ENCODE assay signal across 25 mouse cellular contexts in genomic region chr8:47611773-47612433, GRCm38 (mm10).
DNase-seq lines count a peak whose midpoint lies in the region; ATAC-seq and TF ChIP-seq lines count a peak whose summit lies in the region.
"Had no signal": no experiment of that assay in that cellular context is flagged by ENCODE, and none has a peak within 500 bp of the region (broad histone marks: within the 10 kb centered on the region; RNA-seq: fewer than 3 reads in every experiment).

No protein-coding gene starts in this region.

- ATAC-seq in forebrain, embryonic 13.5 days, result peak; percentile 71
- ATAC-seq in forebrain, embryonic 11.5 days (replicated peaks; ENCODE audit: low FRiP score), result no peak
- ATAC-seq in forebrain, embryonic 16.5 days, result peak; percentile 77
- ATAC-seq in midbrain, embryonic 16.5 days, result peak; percentile 97
- ATAC-seq in activated CD4-positive, CD25-positive, alpha-beta regulatory T cell, adult 4 months, result no peak
- ATAC-seq: CD4-positive, CD25-positive, alpha-beta regulatory T cell, adult 4 months; intestine, postnatal 0 days had no signal

- no peaks in the 10 kb centered on the region for H3K9me3 ChIP-seq in forebrain, embryonic 13.5 days (replicated peaks)
- H3K9me3 ChIP-seq in forebrain, embryonic 11.5 days (ENCODE audit: control insufficient read depth, low read length), result no peaks in the 10 kb centered on the region
- H3K9me3 ChIP-seq in ES-E14 (ENCODE audit: control insufficient read depth, insufficient read depth, low read depth, low read length), result no peaks in the 10 kb centered on the region
- no peaks in the 10 kb centered on the region for H3K9me3 ChIP-seq in forebrain, embryonic 16.5 days (ENCODE audit: control insufficient read depth, low read length)
- no peaks in the 10 kb centered on the region for H3K9me3 ChIP-seq in midbrain, embryonic 16.5 days (replicated peaks; ENCODE audit: control insufficient read depth, low read length, poor library complexity, severe bottlenecking)
- H3K9me3 ChIP-seq: G1E; heart, embryonic 15.5 days; limb, embryonic 15.5 days; liver, embryonic 15.5 days; midbrain, embryonic 12.5 days had no signal

- in situ Hi-C loops in ES-E14 (cut with MboI; ENCODE audit: low sequenced_read_pairs in 2 of 2, unreplicated experiment in 2 of 2), result no loop called here

- no peak overlapping the region for H3K27ac ChIP-seq in forebrain, embryonic 13.5 days
- H3K27ac ChIP-seq in forebrain, embryonic 11.5 days (ENCODE audit: low read depth, low read length), result no peak overlapping the region
- H3K27ac ChIP-seq in ES-E14 (ENCODE audit: insufficient read depth, low read depth, low read length, poor library complexity, severe bottlenecking), result no peak overlapping the region
- no peak overlapping the region for H3K27ac ChIP-seq in forebrain, embryonic 16.5 days (ENCODE audit: low read length)
- H3K27ac ChIP-seq in midbrain, embryonic 16.5 days (ENCODE audit: low read length), result peak overlapping the region; percentile 18; the same call in 1 of the 2 replicates
- H3K27ac ChIP-seq: heart, adult 2 months; heart, embryonic 15.5 days; layer of hippocampus, adult 2 months; limb, embryonic 15.5 days; liver, embryonic 15.5 days; macrophage; midbrain, embryonic 12.5 days had no signal

- no peaks in the 10 kb centered on the region for H3K4me1 ChIP-seq in forebrain, embryonic 13.5 days
- H3K4me1 ChIP-seq in forebrain, embryonic 11.5 days (replicated peaks; ENCODE audit: control insufficient read depth, insufficient read depth, low read length), result no peaks in the 10 kb centered on the region
- H3K4me1 ChIP-seq in ES-E14 (ENCODE audit: control insufficient read depth in 2 of 2, insufficient read depth in 2 of 2, low read length in 2 of 2, poor library complexity in 1 of 2), result no peaks in the 10 kb centered on the region
- H3K4me1 ChIP-seq in forebrain, embryonic 16.5 days (replicated peaks; ENCODE audit: control insufficient read depth, insufficient read depth, low read length), result no peaks in the 10 kb centered on the region
- peaks cover 3% of the 10 kb centered on the region; the same call in 1 of the 2 replicates for H3K4me1 ChIP-seq in midbrain, embryonic 16.5 days (ENCODE audit: control insufficient read depth, insufficient read depth, low read length)
- H3K4me1 ChIP-seq: heart, embryonic 15.5 days; limb, embryonic 15.5 days; liver, embryonic 15.5 days; midbrain, embryonic 12.5 days had no signal

- H3K4me3 ChIP-seq in forebrain, embryonic 13.5 days, result no peak overlapping the region
- no peak overlapping the region for H3K4me3 ChIP-seq in forebrain, embryonic 11.5 days (ENCODE audit: low read depth, low read length)
- no peak overlapping the region for H3K4me3 ChIP-seq in ES-E14 (ENCODE audit: insufficient read depth in 1 of 2, low read depth in 1 of 2, low read length in 2 of 2, poor library complexity in 1 of 2, severe bottlenecking in 1 of 2)
- no peak overlapping the region for H3K4me3 ChIP-seq in forebrain, embryonic 16.5 days (replicated peaks; ENCODE audit: low read length)
- no peak overlapping the region for H3K4me3 ChIP-seq in midbrain, embryonic 16.5 days (ENCODE audit: low read depth, low read length)
- H3K4me3 ChIP-seq: heart, adult 2 months; heart, embryonic 15.5 days; layer of hippocampus, adult 2 months; limb, embryonic 15.5 days; liver, embryonic 15.5 days; midbrain, embryonic 12.5 days had no signal

- H3K36me3 ChIP-seq in forebrain, embryonic 13.5 days (ENCODE audit: poor library complexity, severe bottlenecking), result no peaks in the 10 kb centered on the region
- H3K36me3 ChIP-seq in forebrain, embryonic 11.5 days (ENCODE audit: control insufficient read depth, insufficient read depth, low read length), result no peaks in the 10 kb centered on the region
- no peaks in the 10 kb centered on the region for H3K36me3 ChIP-seq in ES-E14 (ENCODE audit: control insufficient read depth, insufficient read depth, low read length, poor library complexity, severe bottlenecking)
- no peaks in the 10 kb centered on the region for H3K36me3 ChIP-seq in forebrain, embryonic 16.5 days (ENCODE audit: control insufficient read depth, insufficient read depth)
- H3K36me3 ChIP-seq in midbrain, embryonic 16.5 days (ENCODE audit: control insufficient read depth, insufficient read depth, low read length), result no peaks in the 10 kb centered on the region
- H3K36me3 ChIP-seq: G1E; heart, embryonic 15.5 days; limb, embryonic 15.5 days; liver, embryonic 15.5 days; midbrain, embryonic 12.5 days had no signal

- H3K27me3 ChIP-seq in forebrain, embryonic 13.5 days, result no peaks in the 10 kb centered on the region
- no peaks in the 10 kb centered on the region for H3K27me3 ChIP-seq in forebrain, embryonic 11.5 days (ENCODE audit: control insufficient read depth, insufficient read depth, low read length)
- no peaks in the 10 kb centered on the region for H3K27me3 ChIP-seq in forebrain, embryonic 16.5 days (replicated peaks; ENCODE audit: control insufficient read depth, insufficient read depth, low read length)
- H3K27me3 ChIP-seq in midbrain, embryonic 16.5 days (ENCODE audit: control insufficient read depth, insufficient read depth, low read depth, low read length), result no peaks in the 10 kb centered on the region
- H3K27me3 ChIP-seq: heart, embryonic 15.5 days; limb, embryonic 15.5 days; liver, embryonic 15.5 days; midbrain, embryonic 12.5 days had no signal

- H3K9ac ChIP-seq in forebrain, embryonic 13.5 days, result no peak overlapping the region
- no peak overlapping the region for H3K9ac ChIP-seq in forebrain, embryonic 11.5 days (ENCODE audit: low read length)
- H3K9ac ChIP-seq in ES-E14 (ENCODE audit: insufficient read depth, low read depth, low read length, poor library complexity, severe bottlenecking), result no peak overlapping the region
- H3K9ac ChIP-seq in forebrain, embryonic 16.5 days (replicated peaks; ENCODE audit: low read depth, low read length), result no peak overlapping the region
- no peak overlapping the region for H3K9ac ChIP-seq in midbrain, embryonic 16.5 days (ENCODE audit: low read depth, low read length)
- H3K9ac ChIP-seq: heart, embryonic 15.5 days; limb, embryonic 15.5 days; liver, embryonic 15.5 days; midbrain, embryonic 12.5 days had no signal

- no peak overlapping the region for H3K4me2 ChIP-seq in forebrain, embryonic 13.5 days
- no peak overlapping the region for H3K4me2 ChIP-seq in forebrain, embryonic 11.5 days (ENCODE audit: low read depth, low read length, severe bottlenecking)
- no peak overlapping the region for H3K4me2 ChIP-seq in forebrain, embryonic 16.5 days (ENCODE audit: low read length)
- no peak overlapping the region for H3K4me2 ChIP-seq in midbrain, embryonic 16.5 days (ENCODE audit: low read length)
- H3K4me2 ChIP-seq: heart, embryonic 15.5 days; limb, embryonic 15.5 days; liver, embryonic 15.5 days; midbrain, embryonic 12.5 days had no signal

- no peak for DNase-seq in forebrain, embryonic 11.5 days (ENCODE audit: low spot score)
- DNase-seq in ES-E14 (ENCODE audit: low read depth, low spot score), result no peak
- DNase-seq in cerebellum, postnatal 36 days, result no peak
- DNase-seq in right cerebral cortex, postnatal 25 days, result no peak
- DNase-seq: cerebellum, postnatal 10 days; embryo, embryonic 11 days; gastrocnemius, postnatal 25 days; heart, adult 2 months; heart, postnatal 4 days; right cerebral cortex, adult 18-20 months; thymus, adult 18-20 months; thymus, postnatal 4 days had no signal

- WGBS in forebrain, embryonic 13.5 days, result 71% methylated on average over 11 of the region's 11 CpGs
- WGBS in forebrain, embryonic 11.5 days, result 82% methylated on average over 11 of the region's 11 CpGs
- WGBS in forebrain, embryonic 16.5 days, result 75% methylated on average over 11 of the region's 11 CpGs
- 65% methylated on average over 11 of the region's 11 CpGs for WGBS in midbrain, embryonic 16.5 days

TF ChIP-seq in ES-E14, 5 proteins besides CTCF, POLR2A, EP300 and RAD21:
- TF ChIP-seq CHD2 (IDR thresholded peaks at IDR 0.05; ENCODE audit: low read depth, low read length) (no peak), ZNF384 (IDR thresholded peaks at IDR 0.05; ENCODE audit: low read depth, low read length) (peak; percentile 63; the same call in 1 of the 2 replicates)
TF ChIP-seq in ES-E14: peak in this region for 1.

Comparison
In these comparisons a context has a peak if more than half of its experiments do, and no peak if none do; other contexts are left out.
1. ATAC-seq: peak in forebrain, embryonic 13.5 days (single experiment), forebrain, embryonic 16.5 days (single experiment) and midbrain, embryonic 16.5 days (single experiment); none in forebrain, embryonic 11.5 days (single experiment) and activated CD4-positive, CD25-positive, alpha-beta regulatory T cell, adult 4 months (single experiment).